Mouse (Mus musculus) adrenal gland, adult 8-10 months (tissue): ENCODE results near the gene Cracr2b. TPM values are rescaled to one million over a fixed set of nuclear protein-coding genes. Genes with fewer than 3 reads are reported as not detected.
A peak's percentile ranks its signal among the peaks of the same experiment; 100 is the strongest.

ENCODE experiments used
- DNase-seq: peaks from one replicate; pipeline ENCODE4 v3.0.0; 2022
- total RNA-seq, 4 experiments: library from RNA; stranded (reverse); gene quantifications; 2 replicates each; pipeline ENCODE4 v1.2.4; 2022

Cracr2b gene
- total RNA-seq, 4 experiments from 2014 or later: 11.7 to 21.1 (median 18.7) TPM

DNA sequence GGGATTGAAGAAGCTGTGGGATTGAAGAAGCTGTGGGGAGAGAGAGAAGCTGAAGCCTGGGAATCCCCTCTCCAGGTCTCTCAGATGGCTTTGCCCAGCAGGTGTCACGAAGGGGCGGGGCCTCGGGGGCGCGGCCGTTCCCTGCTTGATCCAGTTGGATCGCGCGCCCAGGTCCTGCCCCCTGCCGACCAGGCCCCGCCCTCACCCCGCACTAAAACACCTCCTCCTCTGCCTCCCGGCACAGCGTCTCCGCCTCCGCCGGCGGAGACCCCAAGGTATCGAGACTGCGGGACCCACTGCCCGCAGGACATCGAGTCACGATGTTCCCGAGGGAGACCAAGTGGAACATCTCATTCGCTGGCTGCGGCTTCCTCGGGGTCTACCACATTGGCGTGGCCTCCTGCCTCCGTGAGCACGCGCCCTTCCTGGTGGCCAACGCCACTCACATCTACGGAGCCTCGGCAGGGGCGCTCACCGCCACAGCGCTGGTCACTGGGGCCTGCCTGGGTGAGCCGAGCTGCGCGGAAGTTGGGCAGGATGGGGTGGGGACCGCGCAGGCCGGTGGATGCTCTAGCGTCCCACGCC is 5.8 kb upstream of the Cracr2b start, which contains the start of gene Pnpla2:
Pnpla2 (plus strand) TSS at position 232 of the 585 bp plus-strand sequence.
- peak; percentile 92 for DNase-seq

DNA sequence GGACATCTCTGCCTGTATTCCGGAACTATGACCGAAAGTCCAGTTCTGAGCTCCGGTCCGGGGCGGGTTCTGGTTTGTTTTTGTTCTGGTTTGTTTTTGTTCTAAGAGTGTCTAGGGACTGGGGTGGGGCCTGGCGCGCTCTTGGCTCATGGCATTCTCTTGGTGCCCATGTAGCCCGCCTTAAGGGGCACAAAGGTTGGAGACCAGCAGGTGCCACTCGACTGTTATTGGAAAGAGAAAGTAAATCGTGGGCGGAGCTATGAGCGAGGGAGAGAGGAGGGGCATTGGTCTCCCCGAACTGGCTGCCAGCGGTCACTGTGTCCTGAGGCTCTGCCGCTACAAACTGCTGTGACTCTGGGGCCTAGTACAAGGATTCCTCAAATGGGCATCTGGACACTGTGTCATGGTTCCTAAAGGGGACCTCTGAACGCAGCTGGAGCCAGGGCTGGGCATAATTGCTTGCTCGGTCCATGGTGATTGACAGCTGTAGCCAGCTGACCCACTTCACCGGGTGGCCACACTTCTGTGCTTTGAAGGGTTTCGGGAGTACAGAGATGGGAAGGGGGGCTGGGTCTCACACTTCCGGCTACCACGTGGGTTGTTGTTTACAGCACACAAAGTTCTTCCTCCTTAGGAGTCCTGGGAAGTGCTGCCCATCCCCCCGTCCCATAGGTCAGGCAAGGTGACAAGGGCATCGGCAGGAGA is 5.1 kb upstream of the Cracr2b start:
- peak; percentile 79 for DNase-seq

DNA sequence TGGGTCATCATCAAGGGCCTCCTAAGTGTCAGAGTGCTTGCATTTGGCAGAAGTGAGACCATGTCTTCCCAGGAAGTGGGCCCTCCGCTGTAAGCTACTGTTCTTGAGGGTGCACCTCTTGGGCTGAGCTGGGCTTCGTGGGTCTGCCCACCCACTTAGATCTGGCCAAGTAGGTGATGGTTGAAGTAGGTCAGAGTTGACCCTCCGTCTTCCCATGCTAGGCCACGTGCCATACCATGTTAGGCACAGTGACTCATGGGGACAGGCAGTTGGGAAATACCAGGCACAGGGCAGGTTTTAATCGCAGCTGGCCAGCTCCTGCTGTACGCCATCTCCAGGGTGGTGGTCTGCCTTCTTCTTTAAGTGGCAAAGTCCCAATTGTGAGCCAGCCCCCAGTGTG is 4.2 kb upstream of the Cracr2b start:
- DNase-seq: peak; percentile 45

DNA sequence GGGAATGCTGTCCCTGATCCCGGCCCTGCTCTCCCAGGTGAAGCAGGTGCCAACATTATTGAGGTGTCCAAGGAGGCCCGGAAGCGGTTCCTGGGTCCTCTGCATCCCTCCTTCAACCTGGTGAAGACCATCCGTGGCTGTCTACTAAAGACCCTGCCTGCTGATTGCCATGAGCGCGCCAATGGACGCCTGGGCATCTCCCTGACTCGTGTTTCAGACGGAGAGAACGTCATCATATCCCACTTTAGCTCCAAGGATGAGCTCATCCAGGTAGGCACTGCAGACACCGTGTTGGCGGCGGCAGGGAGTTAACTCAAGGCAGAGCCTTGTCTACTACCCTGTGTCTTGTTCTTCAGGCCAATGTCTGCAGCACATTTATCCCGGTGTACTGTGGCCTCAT is 3.7 kb upstream of the Cracr2b start:
- DNase-seq: no peak

DNA sequence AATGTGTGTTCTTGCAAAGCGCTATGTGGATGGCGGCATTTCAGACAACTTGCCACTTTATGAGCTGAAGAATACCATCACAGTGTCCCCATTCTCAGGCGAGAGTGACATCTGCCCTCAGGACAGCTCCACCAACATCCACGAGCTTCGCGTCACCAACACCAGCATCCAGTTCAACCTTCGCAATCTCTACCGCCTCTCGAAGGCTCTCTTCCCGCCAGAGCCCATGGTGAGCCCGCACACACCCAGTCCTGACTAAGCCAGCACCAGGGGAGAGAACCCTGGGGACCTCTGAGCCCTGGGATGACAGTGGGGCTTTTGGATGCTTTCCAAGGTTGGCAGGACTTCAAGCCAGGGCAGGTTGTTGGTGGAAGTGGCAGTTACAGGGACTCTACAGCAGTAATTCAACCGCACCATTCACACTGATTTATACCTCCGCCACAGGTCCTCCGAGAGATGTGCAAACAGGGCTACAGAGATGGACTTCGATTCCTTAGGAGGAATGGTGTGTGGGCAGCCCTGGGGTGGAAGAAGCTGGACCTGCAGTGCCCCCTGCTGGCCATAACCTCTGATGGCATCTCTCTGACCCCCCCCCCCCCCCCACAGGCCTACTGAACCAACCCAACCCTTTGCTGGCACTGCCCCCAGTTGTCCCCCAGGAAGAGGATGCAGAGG is 2.8 kb upstream of the Cracr2b start:
- DNase-seq: no peak

DNA sequence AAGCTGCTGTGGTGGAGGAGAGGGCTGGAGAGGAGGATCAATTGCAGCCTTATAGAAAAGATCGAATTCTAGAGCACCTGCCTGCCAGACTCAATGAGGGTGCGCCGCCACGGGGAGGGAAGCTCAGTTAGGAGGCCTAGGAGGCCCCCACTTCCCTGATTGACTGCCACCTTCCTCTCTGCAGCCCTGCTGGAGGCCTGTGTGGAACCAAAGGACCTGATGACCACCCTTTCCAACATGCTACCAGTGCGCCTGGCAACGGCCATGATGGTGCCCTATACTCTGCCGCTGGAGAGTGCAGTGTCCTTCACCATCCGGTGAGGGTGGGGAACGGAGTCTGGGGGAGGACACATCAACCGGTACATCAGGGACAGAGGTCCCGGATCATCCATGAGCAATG is 2.2 kb upstream of the Cracr2b start:
- peak; percentile 24 for DNase-seq

DNA sequence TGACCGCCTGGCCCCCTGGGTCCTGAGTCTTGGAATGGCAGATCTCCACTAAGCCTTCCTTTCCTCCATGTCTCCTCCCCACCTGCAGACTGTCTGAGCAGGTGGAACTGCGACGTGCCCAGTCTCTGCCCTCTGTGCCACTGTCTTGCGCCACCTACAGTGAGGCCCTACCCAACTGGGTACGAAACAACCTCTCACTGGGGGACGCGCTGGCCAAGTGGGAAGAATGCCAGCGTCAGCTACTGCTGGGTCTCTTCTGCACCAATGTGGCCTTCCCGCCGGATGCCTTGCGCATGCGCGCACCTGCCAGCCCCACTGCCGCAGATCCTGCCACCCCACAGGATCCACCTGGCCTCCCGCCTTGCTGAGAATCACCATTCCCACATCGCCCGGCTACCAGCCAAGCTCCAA is 1.6 kb upstream of the Cracr2b start:
- DNase-seq: peak; percentile 45

DNA sequence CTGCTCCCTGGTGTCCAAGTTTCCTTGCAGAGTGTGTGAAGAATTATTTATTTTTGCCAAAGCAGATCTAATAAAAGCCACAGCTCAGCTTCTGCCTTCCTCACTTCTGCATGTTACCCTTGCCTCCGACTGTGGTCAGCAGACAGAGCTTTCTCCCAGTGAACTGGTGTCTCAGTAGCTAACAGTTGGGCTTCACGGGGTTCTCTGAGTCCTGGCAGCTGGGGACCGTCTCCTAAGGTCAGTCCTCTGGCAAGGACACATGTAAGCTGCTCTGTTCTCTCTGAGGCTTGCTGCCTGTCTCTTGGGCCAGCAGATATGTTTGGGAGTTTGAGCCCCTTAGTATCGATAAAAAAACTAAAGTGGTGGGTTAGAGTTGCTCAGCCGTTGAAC is 898 bp upstream of the Cracr2b start:
- no peak for DNase-seq

DNA sequence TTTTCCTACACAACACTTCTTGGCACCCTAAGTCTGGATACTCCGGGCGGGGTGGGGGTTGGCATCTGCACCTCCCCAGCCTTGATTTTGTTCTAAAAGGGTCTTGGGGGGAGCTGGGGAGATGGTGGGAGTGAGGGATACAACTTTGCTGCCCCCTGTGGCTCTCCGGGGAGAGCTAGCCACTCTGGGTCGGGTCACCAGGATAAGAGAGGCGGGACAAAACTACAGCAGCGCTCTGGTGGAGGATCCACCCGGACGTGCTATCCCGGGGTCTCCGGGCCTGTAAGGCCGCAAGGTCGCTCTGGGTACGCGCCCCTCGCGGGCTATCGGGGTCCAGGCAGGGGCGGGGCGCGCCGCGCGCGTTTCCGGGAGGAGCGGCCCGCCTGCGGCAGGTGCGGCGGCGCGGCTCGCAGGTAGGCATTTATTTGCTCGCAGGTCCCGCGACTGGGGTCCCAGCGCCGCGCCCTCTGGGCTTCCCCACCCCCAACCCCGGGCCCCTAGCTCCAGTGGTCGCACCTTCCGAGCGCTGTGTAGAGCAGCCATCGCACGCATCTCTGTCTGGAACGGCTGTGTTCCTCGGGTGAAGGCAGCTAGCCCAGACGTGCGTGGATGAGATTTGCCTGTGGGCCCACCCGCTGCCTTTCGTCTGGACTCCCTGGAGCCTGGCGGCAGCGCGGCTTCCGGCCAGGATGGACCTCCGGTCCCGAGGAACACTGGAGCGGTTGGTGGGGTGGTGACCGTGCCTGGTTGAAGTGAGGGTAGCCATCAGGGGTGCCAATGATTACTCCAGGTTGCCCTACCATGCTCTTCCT is 833 bp downstream of the Cracr2b start:
- peak; percentile 23 for DNase-seq

DNA sequence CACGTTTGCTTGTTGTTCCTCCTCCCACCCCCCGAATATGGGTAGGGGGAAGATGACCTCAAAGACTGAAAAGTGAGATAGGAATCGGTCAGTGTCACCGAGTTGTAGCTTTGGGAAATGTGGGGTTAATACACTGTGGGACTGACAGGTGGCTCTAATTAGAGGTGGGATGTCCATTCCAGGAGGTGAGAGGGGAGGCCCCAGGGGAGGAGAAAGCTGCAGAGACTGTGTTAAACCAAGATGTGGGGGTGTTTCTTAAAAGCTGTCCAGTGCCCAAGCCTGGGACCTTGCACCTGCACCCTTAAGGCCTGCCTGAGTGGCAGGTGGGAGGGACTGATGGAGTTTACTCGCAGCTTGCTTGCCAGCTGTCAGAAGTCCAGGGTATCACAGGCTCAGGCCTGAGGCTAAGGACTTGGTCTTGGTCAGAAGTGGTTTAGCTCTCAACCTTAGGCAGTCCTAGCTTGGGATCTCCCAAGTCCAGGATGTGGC is 1.5 kb downstream of the Cracr2b start:
- peak; percentile 18 for DNase-seq

DNA sequence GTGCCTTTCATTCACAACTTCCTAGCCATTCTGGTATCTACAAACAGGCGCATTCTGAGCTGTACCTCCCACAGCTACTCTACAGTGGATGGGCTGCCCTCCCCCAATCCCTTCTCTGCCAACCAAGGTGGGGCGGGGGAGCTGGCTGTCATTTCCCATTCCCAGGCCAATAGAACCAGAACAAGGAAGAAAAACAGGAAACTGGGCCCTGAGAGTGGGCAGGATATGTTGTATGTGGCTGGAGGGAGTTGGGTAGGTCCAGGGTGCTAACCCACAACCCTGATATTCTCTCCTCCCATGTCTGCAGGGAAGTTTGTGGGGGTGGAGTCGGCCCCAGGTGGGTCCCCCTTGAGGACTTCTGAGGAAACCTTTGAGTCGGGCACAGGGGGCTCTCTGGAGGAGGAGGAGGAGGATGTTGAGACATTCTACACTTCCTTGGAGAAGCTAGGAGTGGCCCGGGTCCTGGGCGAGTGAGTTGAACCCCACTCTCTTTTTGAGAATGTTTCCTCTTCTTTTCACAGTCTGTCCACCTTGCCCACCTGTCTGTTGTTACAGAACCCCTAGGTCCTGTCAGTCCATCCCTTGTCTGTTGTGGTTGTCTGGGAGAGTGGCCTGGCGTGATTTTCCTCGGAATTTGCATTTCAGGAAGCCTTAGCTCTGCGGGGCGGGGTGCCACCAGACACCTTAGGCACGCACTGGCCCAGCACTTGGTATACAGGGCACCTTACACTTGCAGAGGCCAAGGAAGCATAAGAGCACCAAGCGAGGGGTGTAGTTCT is 3.1 kb downstream of the Cracr2b start:
- DNase-seq: peak; percentile 57

DNA sequence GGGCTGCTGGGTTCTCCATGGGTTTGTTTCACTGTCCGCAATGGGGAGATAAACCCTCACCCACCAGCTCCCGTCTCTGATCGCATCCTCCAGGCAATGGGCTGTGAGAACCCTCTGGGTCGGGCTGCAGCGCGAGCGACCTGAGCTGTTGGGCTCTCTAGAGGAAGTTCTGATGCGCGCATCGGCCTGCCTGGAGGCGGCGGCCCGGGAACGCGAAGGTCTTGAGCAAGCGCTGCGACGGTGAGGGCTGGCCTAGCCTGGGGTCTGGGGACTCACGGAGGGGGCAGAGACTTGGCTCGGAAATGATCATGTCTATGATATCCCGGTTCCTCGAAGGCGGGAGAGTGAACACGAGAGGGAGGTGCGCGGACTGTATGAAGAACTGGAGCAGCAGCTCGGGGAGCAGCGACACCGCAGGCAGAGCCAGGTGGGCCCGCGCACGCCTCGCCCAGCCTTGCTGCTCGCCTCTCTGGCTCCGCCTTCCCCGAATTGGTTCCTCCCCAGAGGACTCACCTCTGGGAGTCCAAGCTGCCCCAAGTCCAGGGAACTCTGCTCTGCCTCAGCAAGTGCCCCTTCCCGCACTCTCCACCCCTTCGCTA is 3.8 kb downstream of the Cracr2b start:
- peak; percentile 26 for DNase-seq

DNA sequence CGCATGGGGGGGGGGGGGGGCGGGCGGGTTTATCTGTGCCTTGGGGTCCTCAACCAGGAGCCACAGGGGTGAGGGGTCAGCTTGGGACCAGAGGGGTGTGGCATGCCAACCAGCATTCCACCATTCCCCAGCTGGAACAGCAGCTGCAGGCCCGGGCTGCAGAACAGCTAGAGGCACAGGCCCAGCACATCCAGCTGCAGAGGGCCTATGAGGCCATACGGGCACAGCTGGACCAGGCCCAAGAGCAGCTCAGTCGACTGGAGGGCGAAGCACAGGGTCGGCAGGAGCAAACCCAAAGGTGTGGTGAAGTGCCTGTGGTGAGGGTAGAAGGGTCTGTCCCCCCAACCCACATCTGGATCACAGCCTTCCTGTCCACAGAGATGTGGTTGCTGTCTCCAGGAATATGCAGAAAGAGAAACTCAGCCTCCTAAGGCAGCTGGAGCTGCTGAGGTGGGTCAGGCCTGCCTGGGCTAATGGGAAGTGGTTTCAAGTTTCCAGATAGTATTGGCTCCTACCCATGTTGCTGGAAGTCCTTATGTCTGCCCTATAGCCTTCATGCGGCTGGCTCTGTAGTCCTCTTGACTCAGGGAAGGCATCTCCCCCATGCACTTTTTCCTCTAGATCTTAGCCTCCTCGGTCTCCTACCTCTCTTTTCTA is 4.6 kb downstream of the Cracr2b start:
- DNase-seq: peak; percentile 28

DNA sequence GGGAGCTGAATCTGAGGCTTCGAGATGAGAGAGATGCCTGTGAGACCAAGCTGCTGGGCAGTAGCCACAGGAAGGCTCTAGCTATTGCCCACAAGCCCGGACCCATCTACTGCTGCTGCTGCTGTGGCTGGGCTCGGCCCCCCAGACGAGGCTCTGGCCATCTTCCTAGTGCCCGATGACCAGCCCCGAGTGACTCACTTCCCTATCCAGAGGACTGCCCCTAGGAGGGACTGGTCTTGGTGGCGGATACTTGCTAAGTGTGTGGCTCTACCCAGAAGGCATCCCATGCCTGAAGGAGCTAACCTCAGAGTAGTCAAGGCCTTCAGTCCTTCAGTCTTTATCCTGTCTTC is 5.1 kb downstream of the Cracr2b start:
- peak; percentile 54 for DNase-seq

DNA sequence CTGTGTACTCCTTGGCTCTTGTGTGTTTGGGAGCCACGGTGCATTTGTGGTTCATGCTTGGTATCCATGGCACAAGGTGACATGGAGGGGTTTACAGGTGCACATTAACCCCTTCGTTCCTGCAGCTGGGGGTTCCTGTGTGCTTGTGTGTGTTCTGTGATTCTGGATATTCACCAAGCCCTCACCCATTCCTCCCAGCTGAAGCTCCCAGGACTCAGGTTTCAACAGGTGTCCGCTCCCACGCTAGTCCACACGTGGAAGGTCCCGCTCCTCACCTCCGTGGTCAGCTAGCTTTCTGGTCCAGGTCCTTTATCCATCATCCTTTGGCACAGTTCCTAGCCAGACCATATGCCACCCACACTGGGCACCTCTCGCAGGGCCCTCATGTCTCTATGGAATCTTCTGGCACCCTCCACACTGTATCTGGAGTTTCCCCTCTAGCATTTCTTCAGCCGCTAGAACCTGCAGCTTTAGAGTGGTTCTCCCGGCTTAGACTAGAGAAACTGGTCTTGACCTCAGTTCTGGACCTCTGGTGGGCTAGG is 5.8 kb downstream of the Cracr2b start:
- DNase-seq: peak; percentile 38

DNA sequence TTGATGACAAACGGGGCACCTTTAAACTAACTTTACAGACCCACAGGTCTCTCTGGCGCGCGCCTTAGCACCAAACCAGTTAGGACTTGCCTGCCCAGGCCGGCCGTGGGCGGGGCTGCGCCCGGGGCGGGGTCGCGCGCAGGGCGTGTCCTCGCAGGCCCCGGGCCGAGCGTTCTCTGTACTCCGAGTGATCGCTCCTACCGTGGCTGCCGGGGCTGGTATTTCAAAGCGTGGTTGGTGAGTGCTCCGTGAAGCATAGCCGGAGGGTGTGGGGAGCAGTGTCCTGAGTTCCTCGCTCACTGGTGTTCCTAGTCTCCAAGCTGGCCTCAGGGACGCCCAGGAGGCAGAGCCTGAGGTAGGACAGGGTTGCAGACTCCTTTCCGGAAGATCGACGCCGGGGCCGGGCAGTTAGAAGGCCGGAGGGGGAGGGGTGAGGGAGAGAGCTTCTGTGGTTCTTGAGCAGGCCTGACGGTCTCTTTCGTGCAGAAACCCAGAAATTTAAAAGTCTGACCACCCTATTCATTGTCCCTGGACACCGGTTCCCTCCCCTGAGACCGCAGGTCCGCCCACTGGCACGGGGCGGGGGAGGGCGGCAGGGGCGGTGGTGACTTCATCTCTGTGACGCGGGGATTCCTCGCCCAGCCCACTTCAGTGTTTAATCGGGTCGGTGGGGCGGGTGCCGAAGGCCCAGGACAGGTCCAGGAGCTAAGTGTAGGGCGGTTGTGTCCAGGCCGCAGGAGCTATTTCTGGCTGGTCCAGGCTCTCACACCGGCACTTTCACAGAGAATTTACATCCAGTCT is 6.5 kb downstream of the Cracr2b start, which contains the start of gene Cd151:
Cd151 (plus strand) TSS at position 163 of the 801 bp plus-strand sequence.
- peak; percentile 89 for DNase-seq

DNA sequence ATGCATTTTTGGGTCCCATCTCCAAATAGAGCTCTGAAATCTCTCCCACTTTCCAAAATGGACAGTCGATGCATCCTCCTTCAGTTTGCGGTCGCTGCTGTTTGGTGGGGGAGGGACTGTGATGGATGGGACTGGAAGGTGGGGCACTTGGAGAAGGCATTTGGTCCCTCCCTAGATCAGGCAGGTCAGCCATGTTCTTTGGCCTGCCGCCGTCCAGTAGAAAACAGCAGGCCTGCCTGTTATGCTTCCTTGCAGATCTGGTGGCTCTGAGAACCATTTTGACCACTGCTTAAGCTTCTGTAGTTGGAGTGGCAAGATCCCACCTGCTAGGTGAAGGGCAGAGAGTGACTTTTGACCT is 7.2 kb downstream of the Cracr2b start:
- DNase-seq: peak; percentile 56

DNA sequence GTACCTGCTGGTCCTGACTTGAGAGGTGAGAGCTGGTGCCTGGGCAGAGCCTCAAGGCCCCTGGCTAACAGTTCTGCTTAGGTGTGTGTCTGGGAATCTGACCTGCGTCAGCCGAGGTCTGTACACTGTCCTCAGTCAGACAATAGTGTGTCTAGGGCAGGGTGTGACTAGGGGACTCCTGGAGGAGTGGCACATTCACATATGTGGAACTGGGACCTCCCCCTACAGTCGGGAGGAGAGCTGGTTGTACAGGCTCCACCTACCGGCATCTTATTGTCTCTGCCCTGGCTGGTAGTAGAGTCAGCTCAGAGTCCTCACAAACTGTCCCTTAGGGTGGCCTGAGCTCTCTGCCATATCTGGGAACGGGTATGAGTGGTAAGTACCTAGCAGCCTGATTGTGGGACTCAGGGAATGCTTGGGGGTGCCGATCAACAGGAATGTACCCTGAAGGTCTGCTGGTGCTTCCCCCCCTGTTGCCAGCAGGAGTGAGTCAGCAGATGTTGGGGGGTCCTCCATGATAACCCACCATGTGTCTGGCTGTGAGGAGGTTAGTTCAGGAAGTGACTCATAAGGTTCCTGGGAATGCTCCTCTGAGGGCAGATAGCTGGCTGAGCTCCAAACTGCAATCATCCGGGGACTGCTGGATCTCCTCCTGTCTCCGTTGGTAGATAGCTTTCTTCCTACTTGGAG is 7.8 kb downstream of the Cracr2b start:
- peak; percentile 85 for DNase-seq

DNA sequence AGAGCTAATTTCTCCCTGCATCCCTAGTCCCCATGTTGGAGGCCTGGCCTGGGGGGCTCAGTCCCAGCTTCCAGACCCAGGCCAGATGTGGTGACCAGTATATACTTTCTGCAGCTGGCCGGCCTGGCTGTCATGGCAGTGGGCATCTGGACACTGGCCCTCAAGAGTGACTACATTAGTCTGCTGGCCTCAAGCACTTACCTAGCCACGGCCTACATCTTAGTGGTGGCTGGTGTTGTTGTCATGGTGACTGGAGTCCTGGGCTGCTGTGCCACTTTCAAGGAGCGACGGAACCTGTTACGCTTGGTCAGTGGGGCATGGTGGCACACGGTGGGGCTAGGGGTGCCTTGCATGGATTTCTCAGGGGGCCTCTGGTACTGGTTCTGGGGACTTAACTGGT is 8.5 kb downstream of the Cracr2b start:
- peak; percentile 31 for DNase-seq
